Mouse (Mus musculus) megakaryocyte progenitor cell, adult 5-6 weeks (primary cell): Measurements from ENCODE around the gene Gm4969. TPM values are rescaled to one million over a fixed set of nuclear protein-coding genes. Genes with fewer than 3 reads are reported as not detected.
"Not testable (repeated sequence)": the region's sequence is repeated elsewhere in the genome, so short reads cannot be mapped to it uniquely, and the experiment has no call there.

Experiments
- ATAC-seq: replicated peaks from 2 replicates; pipeline ENCODE4 v1.8.0; 2016; ENCODE audit warnings: mild to moderate bottlenecking, moderate TSS enrichment, inconsistent platforms; ENCODE audit not compliant: poor library complexity
- total RNA-seq, 2 experiments: library from RNA; stranded (forward) in 1 of 2; stranded (reverse) in 1 of 2; fragments of 157-497, 149-512 nt in 1 of 2; fragments of 200-1000 nt in 1 of 2; gene quantifications; 2 replicates each; pipeline versions ENCODE4 v1.2.3 to v1.2.4; 2015 to 2017

Gene Gm4969
- total RNA-seq, 2 experiments from 2014 or later, result 0.42 to 0.57 TPM

DNA sequence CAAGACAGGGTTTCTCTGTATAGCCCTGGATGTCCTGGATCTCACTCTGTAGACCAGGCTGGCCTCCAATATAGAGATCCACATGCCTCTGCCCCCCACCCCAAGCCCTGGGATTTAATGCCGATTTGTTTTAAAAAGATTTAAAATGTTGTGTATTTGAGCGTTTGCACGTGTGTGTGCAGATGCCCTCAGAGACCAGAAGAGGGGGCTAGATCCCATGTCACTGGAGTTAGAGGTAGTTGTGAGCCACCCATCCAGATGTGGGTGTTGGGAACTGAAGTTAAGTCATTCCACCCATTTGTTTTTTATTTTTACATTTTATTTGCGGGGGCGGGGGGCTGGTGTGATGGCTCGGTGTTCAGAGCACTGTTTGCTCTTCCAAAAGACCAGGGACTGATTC is 43.7 kb downstream of the Gm4969 start:
- ATAC-seq, result no peak

DNA sequence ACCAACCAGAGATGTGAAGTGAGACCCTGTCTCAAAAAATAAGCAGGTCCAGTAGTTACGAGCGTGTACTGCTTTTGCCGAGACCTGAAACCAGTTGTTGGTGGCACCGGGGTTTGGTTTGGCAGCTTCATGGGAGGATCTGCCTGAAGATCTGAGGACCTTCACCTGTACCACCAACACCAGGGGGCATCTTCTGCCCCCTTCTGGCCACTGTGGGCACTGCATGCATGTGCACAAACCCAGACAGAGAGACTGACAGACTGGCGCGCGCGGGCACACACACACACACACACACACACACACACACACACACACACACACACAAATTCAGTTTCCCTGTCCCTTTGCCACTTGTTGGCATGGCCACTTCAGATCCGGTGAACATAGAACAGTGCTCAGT is 44.7 kb downstream of the Gm4969 start:
- ATAC-seq, result no peak

DNA sequence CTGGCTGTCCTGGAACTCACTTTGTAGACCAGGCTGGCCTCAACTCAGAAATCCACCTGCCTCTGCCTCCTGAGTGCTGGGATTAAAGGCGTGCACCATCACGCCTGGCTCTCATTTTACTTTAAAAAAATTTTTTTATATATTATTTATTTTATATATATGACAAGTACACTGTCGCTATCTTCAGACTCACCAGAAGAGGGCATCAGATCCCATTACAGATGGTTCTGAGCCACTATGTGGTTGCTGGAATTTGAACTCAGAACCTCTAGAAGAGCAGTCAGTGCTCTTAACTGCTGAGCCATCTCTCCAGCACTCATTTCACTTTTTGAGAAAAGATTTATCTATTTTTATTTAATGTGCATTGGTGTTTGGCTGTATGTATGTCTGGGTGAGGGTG is 47.1 kb downstream of the Gm4969 start:
- not testable (repeated sequence) for ATAC-seq

DNA sequence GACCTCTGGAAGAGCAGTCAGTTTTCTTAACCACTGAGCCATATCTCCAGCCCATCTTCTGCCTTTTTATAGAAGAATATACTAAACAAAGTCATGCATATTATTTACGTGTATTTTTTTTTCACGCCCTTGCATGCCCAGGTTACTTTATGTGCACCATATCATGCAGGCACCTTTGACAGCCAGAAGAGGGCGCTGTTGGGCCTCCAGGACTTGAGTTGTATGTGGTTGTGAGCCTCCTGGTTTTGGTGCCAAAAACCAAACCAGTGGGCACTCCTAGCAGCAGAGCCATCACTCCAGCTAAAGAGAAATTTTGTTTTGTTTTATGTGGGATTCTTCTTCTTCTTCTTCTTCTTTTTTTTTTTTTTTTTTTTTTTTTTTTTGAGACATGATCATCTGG is 48.7 kb downstream of the Gm4969 start:
- ATAC-seq, result peak; percentile 66

DNA sequence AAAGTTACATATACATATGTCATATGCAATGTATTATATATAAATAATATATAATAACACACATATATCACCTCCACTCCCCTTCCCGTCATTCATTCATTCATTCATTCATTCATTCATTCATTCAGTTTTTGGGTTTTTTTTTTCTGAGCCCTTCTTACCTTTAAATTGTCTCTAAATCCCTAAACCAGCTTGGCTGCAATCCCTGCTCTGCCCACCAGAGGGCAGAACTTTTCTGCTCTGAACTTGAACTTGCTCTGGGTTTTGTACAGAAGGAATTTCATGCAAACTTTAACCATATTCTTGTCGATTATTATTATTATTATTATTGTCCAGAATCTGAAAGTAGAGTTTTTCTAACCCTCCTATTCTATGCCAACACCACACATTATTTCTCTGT is 49.5 kb downstream of the Gm4969 start:
- ATAC-seq, result peak; percentile 65

DNA sequence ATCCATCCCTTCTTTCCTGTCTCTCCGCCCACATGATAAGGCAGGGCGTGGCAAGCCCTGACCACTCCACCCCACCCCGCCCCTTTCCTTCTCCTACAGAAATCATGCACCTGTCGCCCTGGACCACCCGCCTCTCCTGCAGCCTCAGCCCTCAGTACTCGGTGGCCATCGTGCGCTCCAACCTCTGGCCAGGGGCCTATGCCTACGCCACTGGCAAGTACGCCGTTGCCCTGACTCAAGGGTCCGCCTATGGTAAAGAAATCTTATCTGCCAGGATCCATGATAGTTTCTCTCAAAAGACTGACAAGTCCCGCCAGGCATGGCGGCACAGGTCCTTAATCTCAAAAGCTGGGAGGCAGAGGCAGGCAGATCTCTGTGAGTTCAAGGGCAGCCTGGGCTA is 50.2 kb downstream of the Gm4969 start:
- ATAC-seq, result no peak

DNA sequence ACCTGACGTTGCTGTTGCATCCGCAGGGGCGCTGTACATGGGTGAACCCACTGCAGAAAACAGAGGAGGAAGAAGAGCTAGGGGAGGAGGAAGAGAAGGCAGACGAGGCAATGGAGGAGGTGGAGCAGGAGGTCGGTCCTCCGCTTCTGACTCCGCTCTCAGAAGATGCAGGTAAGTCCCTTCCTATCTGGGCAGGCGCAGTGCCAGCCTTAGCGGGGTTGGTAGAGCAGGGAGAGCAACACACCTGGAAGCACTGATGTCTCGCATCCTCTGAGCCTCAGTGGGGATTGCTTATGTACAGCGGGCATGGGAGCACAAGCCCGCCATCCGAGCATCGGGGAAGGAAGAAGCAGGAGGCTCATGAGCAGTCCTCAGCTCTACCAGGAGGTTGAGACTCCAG is 51.1 kb downstream of the Gm4969 start:
- no peak for ATAC-seq

DNA sequence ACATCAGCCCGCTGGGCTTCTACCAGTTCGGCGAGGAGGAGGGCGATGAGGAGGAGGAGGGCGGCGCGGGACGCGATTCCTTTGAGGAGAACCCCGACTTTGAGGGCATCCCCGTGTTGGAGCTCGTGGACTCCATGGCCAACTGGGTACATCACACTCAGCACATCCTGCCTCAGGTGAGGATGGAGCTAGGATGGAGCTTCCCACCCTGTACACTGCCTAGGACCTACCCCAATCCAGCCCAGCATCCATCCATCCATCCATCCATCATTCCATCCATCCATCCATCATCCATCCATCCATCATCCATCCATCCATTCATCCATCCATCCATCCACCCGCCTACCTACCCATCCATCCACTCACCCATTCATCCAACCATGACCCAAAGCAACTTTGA is 52.3 kb downstream of the Gm4969 start:
- ATAC-seq, result no peak

DNA sequence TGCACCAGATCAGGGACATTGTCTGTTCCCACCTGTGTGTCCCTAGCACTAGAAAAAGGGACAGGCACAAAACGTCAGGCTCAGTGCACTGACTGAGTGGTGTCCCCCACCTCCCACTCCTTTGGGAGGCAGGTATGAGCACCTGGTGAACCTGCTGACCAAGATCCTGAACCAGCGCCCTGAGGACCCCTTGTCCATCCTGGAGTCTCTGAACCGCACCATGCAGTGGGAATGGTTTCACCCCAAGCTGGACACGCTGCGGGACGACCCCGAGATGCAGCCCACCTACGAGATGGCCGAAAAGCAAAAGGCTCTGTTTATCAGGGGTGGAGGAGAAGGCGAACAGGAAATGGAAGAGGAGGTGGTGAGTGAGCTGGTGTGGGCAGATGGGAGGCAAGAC is 60.8 kb downstream of the Gm4969 start:
- no peak for ATAC-seq

DNA sequence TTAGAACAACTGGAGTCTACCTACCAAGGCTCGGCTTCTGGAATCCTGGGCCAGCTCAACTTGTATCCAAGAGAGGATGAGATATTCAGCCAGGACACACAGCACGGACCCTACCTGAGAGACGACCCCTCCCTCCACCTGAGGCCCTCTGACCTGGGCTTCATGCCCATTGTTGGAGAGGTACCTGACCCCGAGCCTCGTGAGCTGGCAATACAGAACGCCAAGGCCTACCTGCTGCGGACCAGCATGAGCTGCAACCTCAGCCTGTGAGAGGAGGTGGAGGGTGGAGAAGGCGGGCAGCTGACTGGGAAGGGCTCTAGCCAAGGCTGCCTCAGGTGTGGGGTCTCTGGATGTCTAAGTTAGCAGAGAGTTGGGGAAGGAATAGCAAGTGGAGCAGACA is 63.1 kb downstream of the Gm4969 start:
- ATAC-seq, result no peak

DNA sequence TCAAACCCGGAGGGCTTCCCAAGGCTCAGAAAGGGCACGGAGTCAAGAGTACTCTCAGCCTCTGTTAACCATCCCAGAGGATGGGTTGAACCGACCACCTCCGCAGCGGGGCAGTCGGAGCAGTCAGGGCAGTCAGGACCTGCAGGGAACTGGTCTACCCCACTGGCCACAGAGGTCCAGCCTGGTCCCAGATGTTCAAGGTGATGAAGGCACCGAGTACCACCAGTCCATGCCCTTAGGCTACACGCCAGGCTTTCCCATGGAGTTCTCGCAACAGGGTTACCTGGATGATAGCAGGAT is 63.4 kb downstream of the Gm4969 start:
- no peak for ATAC-seq

DNA sequence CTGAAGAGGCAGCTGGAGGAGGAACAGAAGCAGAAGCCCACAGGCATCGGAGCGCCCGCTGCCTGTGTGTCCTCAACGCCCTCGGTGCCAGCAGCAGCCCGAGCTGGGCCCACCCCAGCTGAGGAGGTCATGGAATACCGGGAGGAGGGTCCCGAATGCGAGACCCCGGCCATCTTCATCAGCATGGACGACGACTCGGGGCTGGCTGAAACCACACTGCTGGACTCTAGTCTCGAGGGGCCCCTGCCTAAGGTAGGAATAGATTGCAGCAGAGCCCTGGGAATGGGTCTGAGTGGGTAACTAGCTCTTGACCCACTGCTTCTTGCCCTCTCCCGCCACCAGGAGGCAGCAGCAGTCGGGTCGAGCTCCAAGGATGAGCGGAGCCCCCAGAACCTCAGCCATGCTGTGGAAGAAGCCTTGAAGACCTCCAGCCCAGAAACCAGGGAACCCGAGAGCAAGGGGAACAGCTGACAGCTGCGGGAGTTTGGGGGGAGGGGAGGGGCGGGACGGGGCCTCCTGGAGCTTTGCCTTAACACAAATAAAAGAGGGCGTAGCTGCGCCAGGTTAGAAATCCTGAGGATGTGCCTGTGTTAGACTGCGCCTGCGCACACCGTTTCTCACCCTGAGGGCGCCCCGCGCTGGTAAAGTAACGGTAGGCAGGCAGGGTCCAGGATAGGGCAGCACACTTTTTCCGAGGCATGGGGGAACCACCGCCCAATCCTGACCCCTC is 64.0 kb downstream of the Gm4969 start, which contains the start of gene Rsph6a:
TSS of gene Rsph6a (plus strand) at position 644 of the 730 bp plus-strand sequence.
- ATAC-seq, result peak; percentile 36; the same call in 1 of the 2 replicates

DNA sequence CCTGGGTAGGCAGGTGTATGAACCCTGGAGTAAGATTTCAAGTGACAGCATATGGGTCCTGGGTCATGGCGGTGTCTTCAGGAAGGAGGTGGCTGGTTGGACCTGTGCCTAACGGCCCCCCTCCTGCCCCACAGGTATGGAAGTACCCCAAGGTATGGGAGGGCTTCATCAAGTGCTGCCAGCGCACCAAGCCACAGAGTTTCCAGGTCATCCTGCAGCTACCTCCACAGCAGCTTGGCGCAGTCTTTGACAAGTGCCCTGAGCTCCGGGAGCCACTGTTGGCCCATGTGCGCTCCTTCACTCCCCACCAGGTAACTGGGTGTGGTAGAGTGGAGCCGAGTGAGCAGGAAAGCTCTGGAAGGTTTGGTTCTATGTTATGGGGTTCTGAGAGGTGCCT is 65.0 kb downstream of the Gm4969 start:
- ATAC-seq, result no peak

DNA sequence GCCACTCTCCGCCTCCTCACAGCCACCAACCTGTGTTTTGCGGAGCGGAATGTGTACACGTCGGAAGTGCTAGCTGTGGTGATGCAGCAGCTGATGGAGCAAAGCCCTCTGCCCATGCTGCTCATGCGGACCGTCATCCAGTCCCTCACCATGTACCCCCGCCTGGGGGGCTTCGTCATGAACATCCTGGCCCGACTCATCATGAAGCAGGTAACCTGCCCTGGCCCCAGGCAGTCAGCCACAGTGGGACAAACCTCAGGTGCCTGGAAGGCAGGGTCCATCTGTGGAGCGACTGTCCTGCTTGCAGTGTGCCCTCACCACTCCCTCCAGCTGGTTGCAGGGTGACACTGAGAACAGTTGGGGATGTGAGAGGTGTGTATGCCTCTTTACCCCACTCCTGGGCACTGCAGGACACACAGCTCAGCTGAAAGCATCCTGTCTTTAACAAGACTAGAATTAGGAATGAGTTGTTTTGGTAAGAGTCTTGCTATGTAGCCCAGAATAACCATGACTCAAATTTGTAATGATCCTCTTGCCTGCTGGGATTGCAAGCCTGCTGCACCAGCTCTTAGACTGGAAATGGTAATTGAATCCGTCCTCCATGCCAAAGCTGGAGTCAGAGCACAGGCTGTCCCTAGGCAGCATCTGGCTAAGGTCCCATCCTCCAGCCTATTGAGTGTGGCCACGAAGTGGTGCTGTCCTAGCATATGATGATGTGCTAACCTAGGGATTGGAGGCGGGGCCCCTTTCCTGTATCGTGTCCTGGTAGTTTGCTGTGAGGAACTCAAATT is 65.6 kb downstream of the Gm4969 start:
- no peak for ATAC-seq

DNA sequence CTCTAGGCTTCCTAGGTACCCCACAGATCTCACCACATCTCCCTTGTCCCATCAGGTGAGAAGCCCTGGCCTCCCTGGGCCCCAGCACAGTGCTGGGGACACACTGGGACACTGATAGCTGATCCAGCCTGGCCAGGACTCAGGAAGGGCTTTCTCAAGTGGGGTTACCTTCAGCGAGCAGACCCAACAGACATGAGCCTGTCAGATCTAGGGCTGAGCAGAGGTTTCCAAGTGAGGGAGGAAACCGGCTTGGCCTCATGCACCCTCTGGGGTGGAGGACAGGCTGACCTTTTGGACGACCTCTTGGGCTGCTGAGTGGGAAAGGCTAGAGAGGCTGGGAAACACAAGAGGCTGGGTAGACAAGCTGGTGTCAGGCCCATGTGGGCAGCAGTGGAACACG is 67.0 kb downstream of the Gm4969 start:
- no peak for ATAC-seq

DNA sequence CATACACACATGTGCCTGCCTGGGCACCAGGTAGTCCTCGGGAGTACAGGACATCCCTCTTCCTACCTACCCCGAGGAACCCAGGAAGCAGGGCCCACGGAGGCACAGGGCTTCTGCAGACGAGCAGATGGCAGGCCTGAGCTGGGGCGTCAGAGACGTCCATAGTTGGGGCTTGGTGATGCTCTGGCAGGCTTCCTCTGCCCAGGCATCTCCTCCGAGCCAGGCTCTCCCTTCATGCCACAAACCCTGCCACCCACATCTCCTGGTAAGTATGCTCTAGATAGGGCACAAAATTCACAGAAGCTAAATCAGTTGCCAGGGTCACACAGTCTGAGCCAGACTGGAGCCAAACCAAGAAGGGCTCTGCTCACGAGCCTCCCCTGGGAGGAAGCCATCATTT is 68.0 kb downstream of the Gm4969 start:
- no peak for ATAC-seq

DNA sequence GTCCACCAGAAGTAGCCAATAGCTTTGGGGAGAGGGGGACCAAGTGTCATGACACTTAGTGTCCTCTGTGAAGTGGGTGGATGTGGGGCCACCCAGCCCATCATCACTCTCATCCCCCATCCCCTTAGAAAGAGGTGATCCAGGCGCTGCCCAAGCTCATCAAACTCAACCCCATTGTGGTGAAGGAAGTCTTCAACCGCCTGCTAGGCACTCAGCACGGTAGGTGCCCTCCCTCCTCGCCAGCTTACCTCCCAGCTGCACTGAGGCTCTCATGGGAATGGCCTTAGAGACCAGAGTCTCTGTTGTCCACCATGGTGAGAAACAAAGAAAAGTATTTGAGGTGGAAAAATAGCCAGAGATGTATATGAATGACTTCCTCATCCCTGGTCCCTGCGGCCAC is 68.9 kb downstream of the Gm4969 start:
- ATAC-seq, result no peak

Other genes with a start within 250 kb of the Gm4969 start
- 264 and 265 TPM in 2 replicates for gene Pglyrp1, start 247.0 kb downstream of the Gm4969 start, total RNA-seq (2015)
- 31.3 and 35.6 TPM in 2 replicates for gene Pglyrp1, start 247.0 kb downstream of the Gm4969 start, total RNA-seq (2017)
- gene Ccdc61, start 208.0 kb downstream of the Gm4969 start, total RNA-seq (2015), result 11.9 and 14.1 TPM in 2 replicates
- 11.3 and 17.0 TPM in 2 replicates for gene Ccdc61, start 208.0 kb downstream of the Gm4969 start, total RNA-seq (2017)
- gene Nova2, start 192.5 kb downstream of the Gm4969 start, total RNA-seq (2015), result not detected in 2 replicates
- gene Nova2, start 192.5 kb downstream of the Gm4969 start, total RNA-seq (2017), result not detected in 2 replicates
- not detected in 2 replicates for gene Nanos2, start 131.0 kb downstream of the Gm4969 start, total RNA-seq (2015)
- gene Nanos2, start 131.0 kb downstream of the Gm4969 start, total RNA-seq (2017), result not detected in 2 replicates
- 0.17 TPM in 1 of 2 replicates, not detected in the other for gene Mypop, start 127.1 kb downstream of the Gm4969 start, total RNA-seq (2015)
- gene Mypop, start 127.1 kb downstream of the Gm4969 start, total RNA-seq (2017), result not detected in 2 replicates
- 16.4 and 16.8 TPM in 2 replicates for gene Irf2bp1, start 114.3 kb downstream of the Gm4969 start, total RNA-seq (2015)
- 12.5 and 13.1 TPM in 2 replicates for gene Irf2bp1, start 114.3 kb downstream of the Gm4969 start, total RNA-seq (2017)
- not detected in 2 replicates for gene Foxa3, start 94.8 kb downstream of the Gm4969 start, total RNA-seq (2015)
- gene Foxa3, start 94.8 kb downstream of the Gm4969 start, total RNA-seq (2017), result not detected in 2 replicates
- 58.1 and 74.7 TPM in 2 replicates for gene Sympk, start 94.0 kb downstream of the Gm4969 start, total RNA-seq (2015)
- 44.9 and 48.6 TPM in 2 replicates for gene Sympk, start 94.0 kb downstream of the Gm4969 start, total RNA-seq (2017)
- gene Rsph6a, start 63.7 kb downstream of the Gm4969 start, total RNA-seq (2015), result not detected in 2 replicates
- 0.61 TPM in 1 of 2 replicates, not detected in the other for gene Rsph6a, start 63.7 kb downstream of the Gm4969 start, total RNA-seq (2017)
- gene Dmwd, start 42.1 kb downstream of the Gm4969 start, total RNA-seq (2015), result 4.4 and 5.5 TPM in 2 replicates
- gene Dmwd, start 42.1 kb downstream of the Gm4969 start, total RNA-seq (2017), result 1.5 and 2.3 TPM in 2 replicates
- 0.78 and 1.9 TPM in 2 replicates for gene Dmpk, start 34.5 kb downstream of the Gm4969 start, total RNA-seq (2015)
- gene Dmpk, start 34.5 kb downstream of the Gm4969 start, total RNA-seq (2017), result 0.84 TPM in 1 of 2 replicates, not detected in the other
- 2.8 and 3.9 TPM in 2 replicates for gene Six5, start 23.8 kb downstream of the Gm4969 start, total RNA-seq (2015)
- gene Six5, start 23.8 kb downstream of the Gm4969 start, total RNA-seq (2017), result 2.3 and 2.4 TPM in 2 replicates
- 2.0 and 2.1 TPM in 2 replicates for gene Fbxo46, start 1.5 kb upstream of the Gm4969 start, total RNA-seq (2015)
- gene Fbxo46, start 1.5 kb upstream of the Gm4969 start, total RNA-seq (2017), result 4.2 and 5.0 TPM in 2 replicates
- gene Qpctl, start 30.9 kb upstream of the Gm4969 start, total RNA-seq (2015), result 6.5 and 6.9 TPM in 2 replicates
- gene Qpctl, start 30.9 kb upstream of the Gm4969 start, total RNA-seq (2017), result 3.4 and 5.6 TPM in 2 replicates
- gene Snrpd2, start 31.4 kb upstream of the Gm4969 start, total RNA-seq (2015), result 106 and 117 TPM in 2 replicates
- gene Snrpd2, start 31.4 kb upstream of the Gm4969 start, total RNA-seq (2017), result 78.6 and 83.9 TPM in 2 replicates
- not detected in 2 replicates for gene Gipr, start 47.8 kb upstream of the Gm4969 start, total RNA-seq (2015)
- not detected in 2 replicates for gene Gipr, start 47.8 kb upstream of the Gm4969 start, total RNA-seq (2017)
- 4.3 and 5.5 TPM in 2 replicates for gene Eml2, start 58.1 kb upstream of the Gm4969 start, total RNA-seq (2015)
- 8.0 and 15.1 TPM in 2 replicates for gene Eml2, start 58.1 kb upstream of the Gm4969 start, total RNA-seq (2017)
- gene Gpr4, start 94.2 kb upstream of the Gm4969 start, total RNA-seq (2015), result 0.12 TPM in 1 of 2 replicates, not detected in the other
- gene Gpr4, start 94.2 kb upstream of the Gm4969 start, total RNA-seq (2017), result not detected in 2 replicates
- gene Opa3, start 110.0 kb upstream of the Gm4969 start, total RNA-seq (2015), result 12.4 and 16.1 TPM in 2 replicates
- 19.9 and 25.0 TPM in 2 replicates for gene Opa3, start 110.0 kb upstream of the Gm4969 start, total RNA-seq (2017)
- 46.7 and 49.6 TPM in 2 replicates for gene Vasp, start 153.4 kb upstream of the Gm4969 start, total RNA-seq (2015)
- gene Vasp, start 153.4 kb upstream of the Gm4969 start, total RNA-seq (2017), result 71.0 and 73.0 TPM in 2 replicates
- gene Ppm1n, start 161.7 kb upstream of the Gm4969 start, total RNA-seq (2015), result 0.20 TPM in 1 of 2 replicates, not detected in the other
- gene Ppm1n, start 161.7 kb upstream of the Gm4969 start, total RNA-seq (2017), result not detected in 2 replicates
- gene Rtn2, start 164.3 kb upstream of the Gm4969 start, total RNA-seq (2015), result not detected in 2 replicates
- gene Rtn2, start 164.3 kb upstream of the Gm4969 start, total RNA-seq (2017), result not detected in 2 replicates
- gene Fosb, start 191.7 kb upstream of the Gm4969 start, total RNA-seq (2015), result 18.2 and 28.4 TPM in 2 replicates
- 12.7 and 13.2 TPM in 2 replicates for gene Fosb, start 191.7 kb upstream of the Gm4969 start, total RNA-seq (2017)
- gene Ercc1, start 226.4 kb upstream of the Gm4969 start, total RNA-seq (2015), result 26.5 and 32.3 TPM in 2 replicates
- 24.4 and 29.8 TPM in 2 replicates for gene Ercc1, start 226.4 kb upstream of the Gm4969 start, total RNA-seq (2017)
- 11.1 and 13.6 TPM in 2 replicates for gene Cd3eap, start 241.1 kb upstream of the Gm4969 start, total RNA-seq (2015)
- 24.8 and 27.4 TPM in 2 replicates for gene Cd3eap, start 241.1 kb upstream of the Gm4969 start, total RNA-seq (2017)
- gene Ppp1r13l, start 241.4 kb upstream of the Gm4969 start, total RNA-seq (2015), result 6.3 and 7.2 TPM in 2 replicates
- 0.74 and 1.2 TPM in 2 replicates for gene Ppp1r13l, start 241.4 kb upstream of the Gm4969 start, total RNA-seq (2017)